Mouse (Mus musculus): ENCODE measurements around the gene Zdhhc18. TPM values are rescaled to one million over a fixed set of nuclear protein-coding genes. Genes with fewer than 3 reads are reported as not detected.
A peak's percentile ranks its signal among the peaks of the same experiment; 100 is the strongest.

The Zdhhc18 gene
- polyA plus RNA-seq, 1 experiment from 2014 or later = 5.9 TPM

GRCm38 (mm10) chr4:133611815-133612214 is 38.1 kb downstream of the Zdhhc18 start:
- ATAC-seq (ENCODE audit: low FRiP score, low read depth) = no peak
- WGBS = 95% methylated on average over 5 of the region's 5 CpGs
- peaks cover 8% of the 10 kb centered on the region; the same call in 1 of the 2 replicates for H3K9me3 ChIP-seq
- H3K4me1 ChIP-seq = no peaks in the 10 kb centered on the region
- H3K4me3 ChIP-seq = no peak overlapping the region
- peaks cover 94% of the 10 kb centered on the region for H3K36me3 ChIP-seq
- H3K9ac ChIP-seq = no peak overlapping the region
- H3K27me3 ChIP-seq = no peaks in the 10 kb centered on the region
- H3K4me2 ChIP-seq (replicated peaks) = no peak overlapping the region
- H3K27ac ChIP-seq = no peak overlapping the region

GRCm38 (mm10) chr4:133609719-133610118 is 40.2 kb downstream of the Zdhhc18 start:
- Histone ChIP-seq H3K9ac (no peak overlapping the region), H3K36me3 (peaks cover 96% of the 10 kb centered on the region), H3K27ac (no peak overlapping the region), H3K4me1 (peaks cover 2% of the 10 kb centered on the region; the same call in 1 of the 2 replicates), H3K4me3 (no peak overlapping the region), H3K4me2 (replicated peaks) (no peak overlapping the region), H3K27me3 (no peaks in the 10 kb centered on the region), H3K9me3 (peaks cover 8% of the 10 kb centered on the region; the same call in 1 of the 2 replicates)
- peak; percentile 42; the same call in 1 of the 2 replicates for ATAC-seq (ENCODE audit: low FRiP score, low read depth)
- 18% methylated on average over 6 of the region's 6 CpGs for WGBS

- ATAC-seq (ENCODE audit: low FRiP score, low read depth) = no peak
- peaks cover 4% of the 10 kb centered on the region; the same call in 1 of the 2 replicates for H3K9me3 ChIP-seq
- H3K9ac ChIP-seq = no peak overlapping the region
- H3K4me3 ChIP-seq = no peak overlapping the region
- H3K27me3 ChIP-seq = peaks cover 15% of the 10 kb centered on the region
- H3K4me1 ChIP-seq = peaks cover 2% of the 10 kb centered on the region; the same call in 1 of the 2 replicates
- peaks cover 87% of the 10 kb centered on the region for H3K36me3 ChIP-seq
- WGBS = 67% methylated on average over 10 of the region's 10 CpGs
- H3K4me2 ChIP-seq (replicated peaks) = no peak overlapping the region
- no peak overlapping the region for H3K27ac ChIP-seq
Measured at GRCm38 (mm10) chr4:133607284-133607683, 42.7 kb downstream of the Zdhhc18 start.

- no peak for ATAC-seq (ENCODE audit: low FRiP score, low read depth)
- peaks cover 67% of the 10 kb centered on the region for H3K36me3 ChIP-seq
- whole genome bisulfite sequencing = 60% methylated on average over 9 of the region's 9 CpGs
- peaks cover 31% of the 10 kb centered on the region for H3K27me3 ChIP-seq
- no peak overlapping the region for H3K4me2 ChIP-seq (replicated peaks)
- no peaks in the 10 kb centered on the region for H3K9me3 ChIP-seq
- no peak overlapping the region for H3K4me3 ChIP-seq
- H3K27ac ChIP-seq = peak overlapping the region; percentile 48; the same call in 1 of the 2 replicates
- peaks cover 10% of the 10 kb centered on the region for H3K4me1 ChIP-seq
- no peak overlapping the region for H3K9ac ChIP-seq
Measured at GRCm38 (mm10) chr4:133605330-133605729, 44.6 kb downstream of the Zdhhc18 start.

GRCm38 (mm10) chr4:133604856-133605255 is 45.1 kb downstream of the Zdhhc18 start:
- no peak for ATAC-seq (ENCODE audit: low FRiP score, low read depth)
- Histone ChIP-seq H3K9ac (no peak overlapping the region), H3K4me1 (peaks cover 14% of the 10 kb centered on the region), H3K27me3 (peaks cover 36% of the 10 kb centered on the region), H3K9me3 (no peaks in the 10 kb centered on the region), H3K36me3 (peaks cover 62% of the 10 kb centered on the region), H3K4me3 (no peak overlapping the region), H3K4me2 (replicated peaks) (no peak overlapping the region), H3K27ac (no peak overlapping the region; the same call in 1 of the 2 replicates)
- 62% methylated on average over 6 of the region's 6 CpGs for WGBS

GRCm38 (mm10) chr4:133604175-133604574 is 45.8 kb downstream of the Zdhhc18 start:
- Histone ChIP-seq H3K9me3 (no peaks in the 10 kb centered on the region), H3K4me1 (peaks cover 16% of the 10 kb centered on the region), H3K4me3 (no peak overlapping the region), H3K4me2 (replicated peaks) (no peak overlapping the region), H3K9ac (no peak overlapping the region), H3K27ac (no peak overlapping the region), H3K27me3 (peaks cover 43% of the 10 kb centered on the region), H3K36me3 (peaks cover 56% of the 10 kb centered on the region)
- no peak for ATAC-seq (ENCODE audit: low FRiP score, low read depth)
- 81% methylated on average over 7 of the region's 7 CpGs for WGBS

GRCm38 (mm10) chr4:133603056-133603455 is 46.9 kb downstream of the Zdhhc18 start:
- 79% methylated on average over 5 of the region's 5 CpGs for WGBS

GRCm38 (mm10) chr4:133601721-133602218 is 48.2 kb downstream of the Zdhhc18 start, which contains the start of gene Sfn:
TSS of gene Sfn (minus strand) at chr4:133602168.
- peak within 1 kb of the TSS; percentile 53 for H3K4me2 ChIP-seq (replicated peaks)
- no peak for ATAC-seq (ENCODE audit: low FRiP score, low read depth)
- H3K9me3 ChIP-seq = no peaks in the 10 kb centered on the region
- peaks cover 21% of the 10 kb centered on the region for H3K4me1 ChIP-seq
- 1% methylated on average over 16 of the region's 16 CpGs for WGBS
- peak within 1 kb of the TSS; percentile 31; the same call in 1 of the 2 replicates for H3K9ac ChIP-seq
- H3K27ac ChIP-seq = no peak within 1 kb of the TSS
- peaks cover 58% of the 10 kb centered on the region for H3K27me3 ChIP-seq
- H3K4me3 ChIP-seq = peak within 1 kb of the TSS; percentile 29
- peaks cover 36% of the 10 kb centered on the region for H3K36me3 ChIP-seq

More at GRCm38 (mm10) chr4:133603056-133603455, 46.9 kb downstream of the Zdhhc18 start:
- no peak for ATAC-seq (ENCODE audit: low FRiP score, low read depth)
- H3K9ac ChIP-seq = no peak overlapping the region
- peaks cover 48% of the 10 kb centered on the region for H3K36me3 ChIP-seq
- peaks cover 21% of the 10 kb centered on the region for H3K4me1 ChIP-seq
- H3K4me2 ChIP-seq (replicated peaks) = no peak overlapping the region
- H3K27ac ChIP-seq = no peak overlapping the region
- H3K4me3 ChIP-seq = no peak overlapping the region
- no peaks in the 10 kb centered on the region for H3K9me3 ChIP-seq
- H3K27me3 ChIP-seq = peaks cover 54% of the 10 kb centered on the region

GRCm38 (mm10) chr4:133600306-133600705 is 49.6 kb downstream of the Zdhhc18 start:
- H3K36me3 ChIP-seq = peaks cover 21% of the 10 kb centered on the region
- ATAC-seq (ENCODE audit: low FRiP score, low read depth) = no peak
- H3K9ac ChIP-seq = peak overlapping the region; percentile 63
- peaks cover 58% of the 10 kb centered on the region for H3K27me3 ChIP-seq
- WGBS = 12% methylated on average over 9 of the region's 9 CpGs
- peak overlapping the region; percentile 54 for H3K4me3 ChIP-seq
- no peaks in the 10 kb centered on the region for H3K9me3 ChIP-seq
- H3K4me2 ChIP-seq (replicated peaks) = peak overlapping the region; percentile 79
- peaks cover 21% of the 10 kb centered on the region for H3K4me1 ChIP-seq
- H3K27ac ChIP-seq = peak overlapping the region; percentile 44; the same call in 1 of the 2 replicates

- Histone ChIP-seq H3K4me1 (peaks cover 19% of the 10 kb centered on the region), H3K9me3 (no peaks in the 10 kb centered on the region), H3K27ac (no peak overlapping the region), H3K4me2 (replicated peaks) (peak overlapping the region; percentile 79), H3K9ac (peak overlapping the region; percentile 63), H3K27me3 (peaks cover 58% of the 10 kb centered on the region), H3K4me3 (peak overlapping the region; percentile 54), H3K36me3 (peaks cover 15% of the 10 kb centered on the region)
- under 1% methylated on average over 50 of the region's 50 CpGs for WGBS
- ATAC-seq (ENCODE audit: low FRiP score, low read depth) = peak; percentile 95
Measured at GRCm38 (mm10) chr4:133599571-133600073, 50.3 kb downstream of the Zdhhc18 start.

GRCm38 (mm10) chr4:133599116-133599515 is 50.8 kb downstream of the Zdhhc18 start:
- no peak overlapping the region; the same call in 1 of the 2 replicates for H3K27ac ChIP-seq
- peaks cover 58% of the 10 kb centered on the region for H3K27me3 ChIP-seq
- H3K36me3 ChIP-seq = peaks cover 13% of the 10 kb centered on the region
- WGBS = 23% methylated on average over 7 of the region's 7 CpGs
- H3K4me2 ChIP-seq (replicated peaks) = peak overlapping the region; percentile 79
- peak overlapping the region; percentile 63 for H3K9ac ChIP-seq
- no peaks in the 10 kb centered on the region for H3K9me3 ChIP-seq
- peaks cover 19% of the 10 kb centered on the region for H3K4me1 ChIP-seq
- H3K4me3 ChIP-seq = peak overlapping the region; percentile 54
- ATAC-seq (ENCODE audit: low FRiP score, low read depth) = no peak

- Histone ChIP-seq H3K27ac (no peak overlapping the region; the same call in 1 of the 2 replicates), H3K4me1 (peaks cover 19% of the 10 kb centered on the region), H3K4me2 (replicated peaks) (peak overlapping the region; percentile 79), H3K27me3 (peaks cover 57% of the 10 kb centered on the region), H3K4me3 (no peak overlapping the region), H3K36me3 (peaks cover 8% of the 10 kb centered on the region), H3K9ac (no peak overlapping the region), H3K9me3 (no peaks in the 10 kb centered on the region)
- no peak for ATAC-seq (ENCODE audit: low FRiP score, low read depth)
- 47% methylated on average over 4 of the region's 4 CpGs for WGBS
Measured at GRCm38 (mm10) chr4:133598616-133599015, 51.3 kb downstream of the Zdhhc18 start.
